Mouse (Mus musculus): Measurements from ENCODE around the gene Prkg1.

GRCm38 (mm10) chr19:31433446-31433845 lies 331.4 kb downstream of the Prkg1 start:
- TF ChIP-seq CTCF (IDR thresholded peaks at IDR 0.05; ENCODE audit: control insufficient read depth, insufficient read depth, insufficient replicate concordance, low read depth, low read length) (no peak), POLR2A (IDR thresholded peaks at IDR 0.05; ENCODE audit: control insufficient read depth, low read depth, low read length) (no peak)
